Mouse (Mus musculus): ENCODE measurements at regions not wholly inside any gene's neighbourhood (a gene's known extent, or its start where the extent isn't known, plus 50 kb on each side); places are given as distances from the start of the nearest gene placed in this dataset.
A peak's percentile ranks its signal among the peaks of the same experiment; 100 is the strongest.

- DNase-seq, result no peak
- Histone ChIP-seq H3K4me3 (ENCODE audit: low read depth, low read length) (no peak overlapping the region), H3K27me3 (ENCODE audit: insufficient read depth, low read length) (no peaks in the 10 kb centered on the region), H3K4me1 (ENCODE audit: insufficient read depth) (no peaks in the 10 kb centered on the region), H3K4me2 (ENCODE audit: low read depth) (no peak overlapping the region), H3K36me3 (ENCODE audit: insufficient read depth) (no peaks in the 10 kb centered on the region), H3K9me3 (ENCODE audit: low read length) (no peaks in the 10 kb centered on the region), H3K27ac (ENCODE audit: low read depth, low read length) (no peak overlapping the region), H3K9ac (no peak overlapping the region)
- no peak for ATAC-seq
- TF ChIP-seq CTCF (IDR thresholded peaks at IDR 0.05; ENCODE audit: low read depth), result no peak
- WGBS, result 90% methylated on average over 2 of the region's 2 CpGs
Observed at GRCm38 (mm10) chr6:103119537-103119936, 390.8 kb upstream of the Chl1 start.

- H3K36me3 ChIP-seq (ENCODE audit: insufficient read depth), result no peaks in the 10 kb centered on the region
- DNase-seq (peak; percentile 5), ATAC-seq (no peak)
- H3K27ac ChIP-seq (ENCODE audit: low read depth, low read length), result no peak overlapping the region
- TF ChIP-seq CTCF (IDR thresholded peaks at IDR 0.05; ENCODE audit: low read depth), result no peak
- no peaks in the 10 kb centered on the region for H3K9me3 ChIP-seq (ENCODE audit: low read length)
- no peak overlapping the region for H3K9ac ChIP-seq
- H3K4me2 ChIP-seq (ENCODE audit: low read depth), result no peak overlapping the region
- H3K4me3 ChIP-seq (ENCODE audit: low read depth, low read length), result no peak overlapping the region
- 45% methylated on average over 5 of the region's 5 CpGs for WGBS
- no peaks in the 10 kb centered on the region for H3K4me1 ChIP-seq (ENCODE audit: insufficient read depth)
- H3K27me3 ChIP-seq (ENCODE audit: insufficient read depth, low read length), result no peaks in the 10 kb centered on the region
Observed at GRCm38 (mm10) chr6:103140851-103141250, 369.5 kb upstream of the Chl1 start.

- Histone ChIP-seq H3K4me1 (ENCODE audit: insufficient read depth) (no peaks in the 10 kb centered on the region), H3K4me3 (ENCODE audit: low read depth, low read length) (no peak overlapping the region), H3K36me3 (ENCODE audit: insufficient read depth) (no peaks in the 10 kb centered on the region), H3K9ac (no peak overlapping the region), H3K4me2 (ENCODE audit: low read depth) (no peak overlapping the region), H3K9me3 (ENCODE audit: low read length) (no peaks in the 10 kb centered on the region), H3K27ac (ENCODE audit: low read depth, low read length) (no peak overlapping the region), H3K27me3 (ENCODE audit: insufficient read depth, low read length) (no peaks in the 10 kb centered on the region)
- DNase-seq (no peak), ATAC-seq (no peak)
- no peak for TF ChIP-seq CTCF (IDR thresholded peaks at IDR 0.05; ENCODE audit: low read depth)
- 44% methylated on average over 1 of the region's 1 CpGs for WGBS
Observed at GRCm38 (mm10) chr6:103177851-103178250, 332.5 kb upstream of the Chl1 start.

- ATAC-seq (no peak), DNase-seq (no peak)
- no peaks in the 10 kb centered on the region for H3K9me3 ChIP-seq (ENCODE audit: low read length)
- no peak for TF ChIP-seq CTCF (IDR thresholded peaks at IDR 0.05; ENCODE audit: low read depth)
- no peaks in the 10 kb centered on the region for H3K4me1 ChIP-seq (ENCODE audit: insufficient read depth)
- H3K27ac ChIP-seq (ENCODE audit: low read depth, low read length), result no peak overlapping the region
- no peaks in the 10 kb centered on the region for H3K36me3 ChIP-seq (ENCODE audit: insufficient read depth)
- H3K27me3 ChIP-seq (ENCODE audit: insufficient read depth, low read length), result no peaks in the 10 kb centered on the region
- no peak overlapping the region for H3K9ac ChIP-seq
- H3K4me2 ChIP-seq (ENCODE audit: low read depth), result no peak overlapping the region
- H3K4me3 ChIP-seq (ENCODE audit: low read depth, low read length), result no peak overlapping the region
Observed at GRCm38 (mm10) chr6:103183355-103183754, 327.0 kb upstream of the Chl1 start.

DNA sequence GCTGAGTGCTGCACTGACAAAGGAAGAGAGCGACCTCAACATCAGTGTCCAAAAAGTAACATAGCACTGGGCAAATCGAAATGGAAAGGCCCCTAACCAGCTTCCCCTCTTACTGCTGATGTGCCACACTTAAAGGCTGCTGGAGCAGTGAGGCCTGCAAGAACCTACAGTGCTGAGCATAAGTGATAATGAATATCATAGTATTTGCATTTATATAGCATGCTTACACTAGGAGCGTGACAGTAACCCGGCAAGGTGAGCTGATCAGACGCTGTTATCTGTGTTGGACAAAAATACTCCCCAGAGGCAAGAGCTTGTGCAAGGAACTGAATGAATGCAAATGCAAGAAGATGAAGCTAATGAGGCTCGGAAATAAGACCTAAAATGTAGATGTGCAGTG lies 313.5 kb upstream of the Chl1 start:
- no peak overlapping the region for H3K9ac ChIP-seq
- H3K9me3 ChIP-seq (ENCODE audit: low read length), result no peaks in the 10 kb centered on the region
- 81% methylated on average over 6 of the region's 6 CpGs for WGBS
- no peaks in the 10 kb centered on the region for H3K4me1 ChIP-seq (ENCODE audit: insufficient read depth)
- no peaks in the 10 kb centered on the region for H3K36me3 ChIP-seq (ENCODE audit: insufficient read depth)
- no peaks in the 10 kb centered on the region for H3K27me3 ChIP-seq (ENCODE audit: insufficient read depth, low read length)
- TF ChIP-seq CTCF (IDR thresholded peaks at IDR 0.05; ENCODE audit: low read depth), result no peak
- no peak overlapping the region for H3K27ac ChIP-seq (ENCODE audit: low read depth, low read length)
- DNase-seq, result no peak
- no peak for ATAC-seq
- H3K4me3 ChIP-seq (ENCODE audit: low read depth, low read length), result no peak overlapping the region
- no peak overlapping the region for H3K4me2 ChIP-seq (ENCODE audit: low read depth)

DNA sequence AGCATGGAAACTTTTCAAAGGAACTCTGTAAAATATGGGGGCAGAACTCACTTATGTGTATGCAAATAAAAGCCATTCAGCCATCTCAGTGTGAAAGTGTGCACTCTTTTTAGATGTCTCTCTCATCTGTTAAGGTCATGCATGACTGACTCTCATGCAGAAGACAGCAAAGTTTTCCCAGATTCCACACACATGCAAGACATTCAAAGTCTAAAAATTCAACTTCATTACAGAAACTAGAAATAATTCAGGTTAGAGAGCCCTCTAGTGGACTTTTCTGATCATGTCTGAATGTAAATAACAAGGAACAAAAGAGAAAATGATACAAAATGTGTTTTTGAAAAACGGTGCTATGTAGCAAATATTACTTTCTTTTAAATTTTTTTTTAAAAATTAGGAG lies 308.8 kb upstream of the Chl1 start:
- Histone ChIP-seq H3K4me3 (ENCODE audit: low read depth, low read length) (no peak overlapping the region), H3K9me3 (ENCODE audit: low read length) (no peaks in the 10 kb centered on the region), H3K27ac (ENCODE audit: low read depth, low read length) (no peak overlapping the region), H3K9ac (no peak overlapping the region), H3K4me1 (ENCODE audit: insufficient read depth) (no peaks in the 10 kb centered on the region), H3K36me3 (ENCODE audit: insufficient read depth) (no peaks in the 10 kb centered on the region), H3K4me2 (ENCODE audit: low read depth) (no peak overlapping the region), H3K27me3 (ENCODE audit: insufficient read depth, low read length) (no peaks in the 10 kb centered on the region)
- WGBS, result 13% methylated on average over 1 of the region's 1 CpGs
- ATAC-seq (peak; percentile 32), DNase-seq (peak; percentile 68)
- TF ChIP-seq CTCF (IDR thresholded peaks at IDR 0.05; ENCODE audit: low read depth), result peak; percentile 57

- Histone ChIP-seq H3K9ac (no peak overlapping the region), H3K27me3 (ENCODE audit: insufficient read depth, low read length) (no peaks in the 10 kb centered on the region), H3K4me2 (ENCODE audit: low read depth) (no peak overlapping the region), H3K27ac (ENCODE audit: low read depth, low read length) (no peak overlapping the region), H3K4me3 (ENCODE audit: low read depth, low read length) (no peak overlapping the region), H3K4me1 (ENCODE audit: insufficient read depth) (no peaks in the 10 kb centered on the region), H3K36me3 (ENCODE audit: insufficient read depth) (no peaks in the 10 kb centered on the region), H3K9me3 (ENCODE audit: low read length) (no peaks in the 10 kb centered on the region)
- no peak for DNase-seq
- no peak for ATAC-seq
- no peak for TF ChIP-seq CTCF (IDR thresholded peaks at IDR 0.05; ENCODE audit: low read depth)
Observed at GRCm38 (mm10) chr6:103209202-103209601, 301.2 kb upstream of the Chl1 start.

- Histone ChIP-seq H3K27ac (ENCODE audit: low read depth, low read length) (no peak overlapping the region), H3K4me1 (ENCODE audit: insufficient read depth) (no peaks in the 10 kb centered on the region), H3K4me3 (ENCODE audit: low read depth, low read length) (no peak overlapping the region), H3K9me3 (ENCODE audit: low read length) (no peaks in the 10 kb centered on the region), H3K27me3 (ENCODE audit: insufficient read depth, low read length) (no peaks in the 10 kb centered on the region), H3K4me2 (ENCODE audit: low read depth) (no peak overlapping the region), H3K9ac (no peak overlapping the region), H3K36me3 (ENCODE audit: insufficient read depth) (no peaks in the 10 kb centered on the region)
- DNase-seq (no peak), ATAC-seq (no peak)
- TF ChIP-seq CTCF (IDR thresholded peaks at IDR 0.05; ENCODE audit: low read depth), result no peak
- WGBS, result 68% methylated on average over 6 of the region's 6 CpGs
Observed at GRCm38 (mm10) chr6:103213160-103213559, 297.2 kb upstream of the Chl1 start.
